Mouse (Mus musculus) megakaryocyte, embryonic 14.5 days (primary cell): ENCODE results near the gene Shc4. TPM values are rescaled to one million over a fixed set of nuclear protein-coding genes. Genes with fewer than 3 reads are reported as not detected.

ENCODE experiments used
- H3K27me3 ChIP-seq: replicated peaks from 2 replicates; pipeline ENCODE3; 2012; ENCODE audit warnings: inconsistent platforms
- H3K36me3 ChIP-seq: replicated peaks from 2 replicates; pipeline ENCODE3; 2012; ENCODE audit warnings: low read length, inconsistent platforms, mixed read lengths
- H3K4me1 ChIP-seq: 2 replicates; pipeline ENCODE4 v1.6.1; 2012; ENCODE audit warnings: inconsistent platforms
- H3K4me3 ChIP-seq: replicated peaks from 2 replicates; pipeline ENCODE3; 2012; ENCODE audit warnings: moderate library complexity, mild to moderate bottlenecking, inconsistent platforms
- H3K9me3 ChIP-seq: 2 replicates; pipeline ENCODE4 v1.6.1; 2012; ENCODE audit warnings: inconsistent platforms
- FLI1 ChIP-seq: IDR thresholded peaks from 2 replicates; pipeline ENCODE4 v1.6.1; 2012; ENCODE audit warnings: low read length, inconsistent platforms, mixed read lengths
- GATA1 ChIP-seq: IDR thresholded peaks from 3 replicates; pipeline ENCODE4 v1.6.1; 2012; ENCODE audit warnings: mixed read lengths, low read length, inconsistent platforms, borderline replicate concordance
- polyA plus RNA-seq: library from polyadenylated mRNA; stranded (reverse); fragments of >175 nt; gene quantifications from 2 replicates; pipeline ENCODE4 v1.2.3, GENCODE M21; 2012; ENCODE audit warnings: low replicate concordance; ENCODE audit not compliant: insufficient read depth

Gene Shc4
- polyA plus RNA-seq, 1 experiment, result 0.17 TPM

DNA sequence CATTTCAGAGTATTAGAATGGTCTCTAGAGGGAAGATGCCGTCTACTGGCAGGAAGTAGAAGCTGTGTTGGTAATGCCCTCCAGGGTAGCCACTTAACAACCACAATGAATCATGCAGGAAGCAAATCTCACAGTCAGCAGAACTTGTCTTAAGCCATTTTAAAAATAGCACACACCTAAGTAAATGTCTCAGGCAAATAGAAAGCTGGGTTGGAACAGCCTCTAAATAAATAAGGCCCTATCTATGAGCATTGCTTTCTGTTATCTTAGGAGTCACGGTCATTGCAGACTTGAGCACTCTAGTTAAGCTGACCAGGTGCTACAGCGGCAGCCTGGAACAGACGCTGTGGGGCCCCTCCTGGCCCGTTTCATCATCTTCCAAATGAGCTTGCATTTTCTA lies 56.8 kb downstream of the Shc4 start:
- peak overlapping the region; percentile 81 for H3K4me3 ChIP-seq
- TF ChIP-seq GATA1 (no peak), FLI1 (no peak)
- no peaks in the 10 kb centered on the region for H3K36me3 ChIP-seq
- H3K27me3 ChIP-seq, result peaks cover 28% of the 10 kb centered on the region
- H3K9me3 ChIP-seq, result no peaks in the 10 kb centered on the region
- H3K4me1 ChIP-seq, result peaks cover 32% of the 10 kb centered on the region

DNA sequence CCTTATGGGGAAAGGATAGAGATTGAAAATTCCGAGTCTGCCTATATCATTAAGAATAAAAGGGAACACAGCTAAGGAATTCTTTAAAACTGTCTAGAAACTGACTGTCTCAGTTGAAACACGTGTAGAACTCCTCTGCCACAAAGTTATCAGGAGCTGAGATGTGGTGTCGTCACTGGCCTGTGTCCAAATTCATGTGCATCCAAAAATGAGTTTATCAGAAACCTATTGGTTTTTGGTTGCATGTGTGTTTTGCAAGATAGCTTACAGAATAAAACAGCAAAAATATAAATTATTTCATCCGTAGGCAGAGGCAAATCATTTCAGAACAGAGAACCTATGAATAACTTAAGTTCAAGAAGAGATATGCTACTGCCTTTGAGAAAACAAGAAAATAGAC lies 57.3 kb downstream of the Shc4 start:
- peaks cover 32% of the 10 kb centered on the region for H3K4me1 ChIP-seq
- no peak overlapping the region for H3K4me3 ChIP-seq
- no peaks in the 10 kb centered on the region for H3K36me3 ChIP-seq
- H3K27me3 ChIP-seq, result peaks cover 28% of the 10 kb centered on the region
- TF ChIP-seq FLI1 (no peak), GATA1 (no peak)
- H3K9me3 ChIP-seq, result no peaks in the 10 kb centered on the region

DNA sequence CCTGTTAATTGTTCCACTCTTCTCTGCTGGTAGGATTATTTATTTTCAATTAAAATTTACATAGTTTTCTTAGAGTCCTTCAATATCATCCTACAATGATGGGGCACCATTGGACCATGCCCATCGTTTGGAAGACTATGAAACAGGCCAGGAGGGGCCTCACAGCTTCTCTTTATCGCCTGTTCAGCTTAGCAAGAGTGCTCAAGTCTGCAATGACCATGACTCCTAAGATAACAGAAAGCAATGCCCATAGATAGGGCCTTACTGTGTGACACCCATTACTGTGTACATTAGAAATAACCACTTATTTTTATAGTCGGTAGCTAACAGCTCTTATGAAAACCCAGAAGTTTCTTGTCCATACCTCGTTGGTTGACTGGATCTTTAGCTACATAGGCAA lies 58.0 kb downstream of the Shc4 start:
- H3K4me1 ChIP-seq, result peaks cover 36% of the 10 kb centered on the region
- H3K27me3 ChIP-seq, result peaks cover 31% of the 10 kb centered on the region
- H3K9me3 ChIP-seq, result no peaks in the 10 kb centered on the region
- H3K4me3 ChIP-seq, result no peak overlapping the region
- H3K36me3 ChIP-seq, result no peaks in the 10 kb centered on the region
- no peak for TF ChIP-seq GATA1
- no peak for TF ChIP-seq FLI1

DNA sequence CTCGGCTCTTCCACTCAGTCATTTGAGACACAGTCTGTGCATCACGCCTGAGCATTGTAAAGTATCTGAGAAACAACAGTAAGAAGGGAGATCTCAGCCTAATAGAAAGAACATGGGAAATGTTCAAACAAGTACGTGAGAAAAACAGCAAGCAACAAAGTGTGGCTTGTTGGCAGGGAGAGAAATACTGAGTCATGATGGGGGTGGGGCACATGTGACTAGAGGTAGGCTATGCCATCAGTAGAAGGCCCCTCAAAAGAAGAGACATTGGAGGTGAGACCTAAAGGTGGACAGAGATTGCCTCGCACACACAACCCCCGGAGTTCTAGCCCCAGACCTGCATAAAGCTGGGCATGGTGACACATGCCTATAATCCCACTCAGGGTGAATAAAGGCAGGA lies 58.7 kb downstream of the Shc4 start:
- Histone ChIP-seq H3K36me3 (no peaks in the 10 kb centered on the region), H3K9me3 (no peaks in the 10 kb centered on the region), H3K4me1 (peaks cover 43% of the 10 kb centered on the region), H3K4me3 (no peak overlapping the region), H3K27me3 (peaks cover 37% of the 10 kb centered on the region)
- TF ChIP-seq FLI1 (no peak), GATA1 (no peak)

DNA sequence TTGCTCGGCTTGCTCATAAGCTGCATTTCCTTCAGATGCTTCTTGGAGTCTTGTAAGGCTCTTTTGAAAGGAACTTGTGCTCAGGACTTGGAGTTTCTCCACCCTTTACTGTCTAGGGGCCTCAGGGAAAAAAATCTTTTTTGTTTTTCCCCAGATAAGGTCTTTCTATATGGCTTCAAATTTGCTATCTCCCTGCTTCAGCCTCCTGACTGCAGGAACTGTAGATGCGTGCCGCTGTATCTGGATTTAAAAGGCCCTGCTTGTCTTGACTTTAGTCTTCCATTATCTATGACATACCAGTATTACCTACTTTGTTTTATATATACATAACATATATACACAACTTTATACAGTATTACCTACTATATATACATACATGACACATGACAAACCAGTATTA lies 61.4 kb downstream of the Shc4 start:
- peaks cover 40% of the 10 kb centered on the region for H3K4me1 ChIP-seq
- TF ChIP-seq FLI1 (no peak), GATA1 (no peak)
- H3K36me3 ChIP-seq, result no peaks in the 10 kb centered on the region
- H3K27me3 ChIP-seq, result peaks cover 33% of the 10 kb centered on the region
- H3K4me3 ChIP-seq, result no peak overlapping the region
- H3K9me3 ChIP-seq, result peaks cover 5% of the 10 kb centered on the region

DNA sequence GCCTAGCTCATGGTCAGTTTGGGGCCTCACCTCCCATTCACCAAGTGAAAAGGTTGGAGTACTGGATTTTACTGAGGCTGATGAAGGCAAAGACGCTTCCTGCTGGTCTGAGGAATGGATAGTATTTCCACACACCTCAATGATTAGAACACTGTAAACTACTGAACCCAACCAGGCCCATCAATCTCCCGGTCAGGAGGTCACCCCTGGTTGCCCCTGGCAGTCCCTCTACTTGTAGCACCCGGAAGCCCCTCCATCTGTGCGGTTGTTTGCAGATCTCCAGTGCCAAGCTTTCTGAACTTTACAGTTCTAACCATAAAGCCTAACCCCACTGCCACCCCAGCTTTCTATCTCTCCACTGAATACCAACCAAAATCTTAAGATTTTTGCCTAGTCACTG lies 62.8 kb downstream of the Shc4 start:
- Histone ChIP-seq H3K4me1 (peaks cover 26% of the 10 kb centered on the region), H3K36me3 (no peaks in the 10 kb centered on the region), H3K9me3 (peaks cover 5% of the 10 kb centered on the region), H3K27me3 (peaks cover 33% of the 10 kb centered on the region), H3K4me3 (no peak overlapping the region)
- no peak for TF ChIP-seq FLI1
- TF ChIP-seq GATA1, result no peak

DNA sequence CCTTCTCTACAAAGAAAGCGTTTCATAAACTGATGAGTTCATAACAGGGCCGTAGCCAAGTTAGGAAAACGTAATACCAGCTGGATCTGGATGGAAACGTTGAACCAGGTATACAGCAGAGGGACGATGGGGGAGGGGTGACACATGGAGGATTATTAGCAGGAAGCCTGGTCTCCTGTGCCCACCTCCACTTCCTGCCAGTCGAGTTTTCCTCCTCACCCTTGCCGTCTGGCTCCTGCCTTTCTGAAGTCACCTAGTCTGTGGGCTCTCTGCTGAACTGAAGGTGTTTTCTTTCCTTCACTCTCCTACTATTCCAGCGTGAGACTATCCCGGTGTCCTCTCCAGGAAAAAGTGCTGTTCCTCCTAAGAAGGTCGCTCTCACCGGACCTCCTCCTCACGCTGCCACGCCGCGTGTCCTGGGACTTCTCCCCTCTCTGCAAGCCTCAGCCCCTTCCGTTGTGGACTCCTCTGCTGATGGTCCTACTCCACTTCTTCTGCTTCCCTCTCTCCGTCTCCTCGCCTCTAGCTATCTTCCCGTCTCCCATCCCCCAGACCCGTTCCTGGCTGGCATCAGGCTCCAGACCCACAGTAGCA lies 63.3 kb downstream of the Shc4 start:
- TF ChIP-seq GATA1 (no peak), FLI1 (no peak)
- peak overlapping the region; percentile 31 for H3K4me3 ChIP-seq
- peaks cover 22% of the 10 kb centered on the region for H3K4me1 ChIP-seq

DNA sequence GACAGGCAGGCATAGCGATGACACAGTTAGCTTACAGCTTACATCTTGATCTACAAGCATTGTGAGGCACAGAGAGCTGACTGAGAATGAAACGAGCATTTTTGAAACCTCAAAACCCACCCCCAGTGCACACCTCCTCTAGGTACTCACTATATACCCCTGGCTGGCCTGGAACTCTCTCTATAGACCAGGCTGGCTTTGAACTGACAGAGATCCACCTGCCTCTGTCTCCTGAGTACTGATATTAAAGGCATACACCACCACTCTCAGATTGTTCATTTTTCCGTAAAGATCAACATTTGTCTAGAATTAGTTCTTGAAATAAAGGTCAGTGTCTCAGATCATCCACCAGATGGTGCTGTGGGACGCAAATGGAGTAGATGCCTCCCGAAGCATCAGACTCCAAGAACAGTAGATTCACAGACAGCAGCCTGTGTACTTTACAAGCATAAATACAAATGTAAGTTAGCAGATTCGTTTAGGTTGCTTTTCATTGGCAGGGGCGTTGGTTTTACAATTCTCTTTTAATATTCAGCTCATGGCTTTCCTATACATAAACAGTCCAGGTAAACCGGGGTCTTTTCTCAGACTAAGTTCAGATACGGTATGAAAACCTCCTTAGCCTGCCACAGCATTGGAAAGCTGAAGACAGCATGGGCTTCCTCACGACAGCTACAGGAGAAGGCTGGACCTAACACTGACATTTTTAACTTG lies 64.0 kb downstream of the Shc4 start:
- Histone ChIP-seq H3K36me3 (no peaks in the 10 kb centered on the region), H3K4me3 (peak overlapping the region; percentile 65), H3K27me3 (peaks cover 36% of the 10 kb centered on the region), H3K9me3 (peaks cover 5% of the 10 kb centered on the region), H3K4me1 (peaks cover 17% of the 10 kb centered on the region)
- TF ChIP-seq GATA1 (no peak), FLI1 (no peak)

More for the DNA sequence above, 63.3 kb downstream of the Shc4 start:
- Histone ChIP-seq H3K9me3 (peaks cover 5% of the 10 kb centered on the region), H3K36me3 (no peaks in the 10 kb centered on the region), H3K27me3 (peaks cover 34% of the 10 kb centered on the region)

DNA sequence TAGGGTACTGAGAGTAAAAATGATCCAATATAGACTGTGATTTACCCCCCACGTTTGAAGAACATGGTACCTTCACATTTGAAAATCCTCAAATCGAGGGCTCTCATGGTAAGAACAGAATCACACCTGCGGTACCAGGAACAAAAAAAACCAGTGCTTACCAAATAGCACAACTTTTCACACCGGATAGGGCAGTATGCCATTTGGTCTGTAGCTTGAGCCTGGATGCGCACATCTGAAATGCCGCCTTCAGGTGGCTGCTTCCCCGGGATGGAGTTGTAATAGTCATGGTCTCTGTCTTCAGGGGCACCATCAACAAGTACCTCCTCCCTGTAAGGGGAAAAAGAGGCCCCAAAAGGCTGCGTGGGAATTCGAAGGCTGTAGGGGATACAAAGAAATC lies 68.6 kb downstream of the Shc4 start:
- peaks cover 5% of the 10 kb centered on the region for H3K9me3 ChIP-seq
- TF ChIP-seq GATA1 (no peak), FLI1 (no peak)
- peaks cover 10% of the 10 kb centered on the region; the same call in 1 of the 2 replicates for H3K4me1 ChIP-seq
- no peak overlapping the region for H3K4me3 ChIP-seq
- no peaks in the 10 kb centered on the region for H3K36me3 ChIP-seq
- peaks cover 32% of the 10 kb centered on the region for H3K27me3 ChIP-seq

DNA sequence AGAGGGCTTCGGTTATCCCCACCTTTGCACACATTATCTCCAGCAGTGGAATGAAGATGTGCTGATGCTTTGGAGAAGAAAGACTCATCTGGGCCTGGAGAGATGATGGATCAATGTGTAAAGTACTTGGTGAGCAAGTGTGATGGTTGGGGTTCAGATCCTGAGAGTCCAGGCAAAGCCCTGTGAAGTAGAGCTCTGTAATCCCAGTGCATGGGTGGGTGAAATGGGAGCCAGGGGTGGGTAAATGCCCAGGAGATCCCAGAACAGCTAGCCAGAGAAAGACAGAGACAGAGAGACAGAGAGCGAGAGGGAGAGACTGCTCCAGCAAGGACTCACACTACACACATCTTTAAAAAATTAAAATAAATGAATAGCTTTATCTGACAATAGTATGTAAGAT lies 70.7 kb downstream of the Shc4 start:
- peaks cover 4% of the 10 kb centered on the region; the same call in 1 of the 2 replicates for H3K4me1 ChIP-seq
- no peak for TF ChIP-seq GATA1
- TF ChIP-seq FLI1, result no peak

More for the DNA sequence above, 70.7 kb downstream of the Shc4 start:
- Histone ChIP-seq H3K36me3 (no peaks in the 10 kb centered on the region), H3K4me3 (no peak overlapping the region), H3K9me3 (peaks cover under 1% of the 10 kb centered on the region), H3K27me3 (peaks cover 43% of the 10 kb centered on the region)
